Mouse (Mus musculus): ENCODE results near the gene Stk16.

GRCm38 (mm10) chr1:75181377-75181870 lies 29.2 kb upstream of the Stk16 start:
- TF ChIP-seq CTCF (IDR thresholded peaks at IDR 0.05; ENCODE audit: extremely low read depth, insufficient read length, insufficient replicate concordance, low read depth, low read length) (no peak), POLR2A (IDR thresholded peaks at IDR 0.05; ENCODE audit: low read depth, low read length) (no peak)
